Mouse (Mus musculus) granulocyte monocyte progenitor cell, adult 5-6 weeks (primary cell): ENCODE measurements at regions not wholly inside any gene's neighbourhood (a gene's known extent, or its start where the extent isn't known, plus 50 kb on each side); places are given as distances from the start of the nearest gene placed in this dataset.

Experiments used
- ATAC-seq: replicated peaks from 2 replicates; pipeline ENCODE4 v1.8.0; 2016; ENCODE audit warnings: mild to moderate bottlenecking, moderate TSS enrichment, inconsistent platforms; ENCODE audit not compliant: poor library complexity, severe bottlenecking

- ATAC-seq = no peak
These were observed 111.5 kb upstream of the Psmd7 start for GRCm38 (mm10) chr8:107699759-107700158.

GRCm38 (mm10) chr8:107715901-107716300, 127.6 kb upstream of the Psmd7 start:
- no peak for ATAC-seq

GRCm38 (mm10) chr8:107717856-107718255, 129.6 kb upstream of the Psmd7 start:
- ATAC-seq = no peak

DNA sequence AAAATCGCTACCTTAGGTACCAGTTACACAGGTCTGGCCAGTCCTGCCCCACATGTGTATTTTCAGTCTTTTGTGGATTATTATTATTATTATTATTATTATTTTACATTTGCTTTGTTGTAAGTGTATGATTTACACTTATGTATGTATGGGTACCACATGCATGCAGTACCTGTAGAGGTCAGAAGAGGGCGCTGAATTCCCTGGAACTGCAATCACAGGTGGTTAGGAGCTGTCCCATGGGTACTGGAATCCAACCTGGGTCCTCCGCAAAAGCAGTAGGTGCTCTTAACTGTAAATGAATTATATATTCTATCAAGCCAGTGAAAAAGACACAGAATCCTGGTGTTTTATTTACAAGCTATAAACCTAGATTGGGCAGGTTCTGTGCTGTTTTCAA, 131.4 kb upstream of the Psmd7 start:
- no peak for ATAC-seq

DNA sequence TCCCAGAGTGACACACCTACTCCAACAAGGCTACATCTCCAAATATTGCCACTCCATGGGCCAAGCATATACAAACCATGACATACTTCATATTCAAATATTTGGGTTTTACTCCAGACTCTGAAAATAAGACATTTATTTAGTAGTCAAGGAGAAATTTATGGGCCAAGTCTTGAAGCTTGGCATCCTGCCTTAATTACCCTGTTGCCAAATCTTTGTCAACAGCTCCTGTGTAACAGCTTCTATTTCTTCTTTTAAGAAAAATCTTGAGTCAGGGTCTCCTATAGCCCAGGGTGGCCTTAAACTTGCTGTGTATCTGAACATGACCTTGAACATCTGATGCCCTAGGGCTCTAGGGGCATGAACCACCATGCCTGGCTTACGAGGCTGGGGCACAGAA, 138.5 kb upstream of the Psmd7 start:
- no peak for ATAC-seq

DNA sequence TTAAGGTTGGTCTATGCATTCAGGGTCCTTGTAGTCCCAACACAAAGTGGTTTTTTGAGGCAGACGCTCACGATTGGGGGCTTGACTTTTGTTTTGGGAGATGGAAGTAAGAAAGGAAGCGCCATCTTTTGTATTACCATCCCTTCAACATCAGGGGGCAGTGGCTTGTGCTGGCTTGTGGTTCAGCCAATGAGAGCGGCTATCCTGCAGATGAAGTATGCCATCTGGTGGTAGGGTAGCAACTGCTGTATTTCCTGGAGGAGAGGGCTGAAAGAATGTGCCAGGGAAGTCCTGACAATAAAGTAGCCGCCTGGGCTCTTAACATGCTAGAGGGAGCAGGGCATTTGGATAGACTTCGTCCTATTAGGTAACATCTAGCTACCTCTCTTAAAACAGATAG, 139.0 kb upstream of the Psmd7 start:
- ATAC-seq = no peak

- ATAC-seq = no peak
These were observed 150.8 kb upstream of the Psmd7 start for GRCm38 (mm10) chr8:107739091-107739490.

DNA sequence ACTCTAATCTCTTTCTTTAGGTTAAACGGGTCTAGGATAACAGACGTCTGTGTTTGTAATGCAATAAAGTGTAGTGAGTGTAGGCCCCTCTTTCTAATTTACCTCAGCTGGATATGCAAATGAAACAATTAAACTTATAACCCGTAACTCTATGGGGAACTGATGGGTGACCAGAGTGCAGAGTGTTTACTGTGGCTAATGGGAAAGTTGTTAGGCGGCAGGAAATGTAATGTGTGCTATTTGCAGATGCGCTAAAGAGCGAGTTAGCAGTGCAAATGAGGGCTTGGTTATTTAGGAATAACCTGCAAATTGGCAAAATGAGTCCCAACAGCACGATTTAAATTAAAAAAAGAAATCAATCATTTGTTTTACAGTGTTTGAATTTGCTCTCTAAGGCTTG, 168.8 kb upstream of the Psmd7 start:
- ATAC-seq = no peak

DNA sequence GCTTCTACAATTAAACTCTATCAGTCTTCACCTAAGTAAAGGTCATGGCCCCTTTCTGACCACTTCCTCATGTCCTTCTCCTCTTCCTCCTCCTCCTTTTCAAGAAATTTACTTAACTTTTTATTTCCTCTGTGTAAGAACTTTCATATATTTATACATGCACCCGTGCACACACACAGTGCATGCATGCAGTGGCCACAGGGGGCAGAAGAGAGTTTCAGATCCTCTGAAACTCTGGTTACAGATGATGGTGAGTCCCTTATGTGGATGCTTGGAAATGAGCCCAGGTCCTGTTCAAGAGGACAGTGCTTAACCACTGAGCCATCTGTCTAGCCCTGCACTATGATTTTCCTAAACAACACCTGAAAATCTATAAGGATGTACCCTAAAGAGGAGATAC, 170.4 kb upstream of the Psmd7 start:
- ATAC-seq = no peak

DNA sequence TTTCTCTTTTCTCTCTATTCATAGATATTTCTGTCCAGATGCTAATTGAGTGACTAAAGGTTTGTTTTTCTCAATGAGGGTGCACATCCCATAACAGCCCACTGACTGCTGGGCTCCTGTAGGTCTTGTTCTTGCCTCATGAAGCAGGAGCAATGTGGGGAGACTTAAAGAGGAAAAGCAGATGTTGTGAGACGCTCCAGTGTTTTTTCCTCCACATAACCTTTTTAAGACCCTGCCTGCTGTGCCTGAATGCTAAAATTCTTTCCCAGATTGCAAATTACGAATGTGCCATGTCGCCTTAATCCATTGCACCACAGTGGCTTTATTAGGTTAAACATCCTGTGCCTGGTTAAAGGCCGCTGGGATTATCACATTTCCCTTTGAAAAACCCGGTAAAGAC, 165.5 kb upstream of the Zfhx3 start:
- no peak for ATAC-seq

DNA sequence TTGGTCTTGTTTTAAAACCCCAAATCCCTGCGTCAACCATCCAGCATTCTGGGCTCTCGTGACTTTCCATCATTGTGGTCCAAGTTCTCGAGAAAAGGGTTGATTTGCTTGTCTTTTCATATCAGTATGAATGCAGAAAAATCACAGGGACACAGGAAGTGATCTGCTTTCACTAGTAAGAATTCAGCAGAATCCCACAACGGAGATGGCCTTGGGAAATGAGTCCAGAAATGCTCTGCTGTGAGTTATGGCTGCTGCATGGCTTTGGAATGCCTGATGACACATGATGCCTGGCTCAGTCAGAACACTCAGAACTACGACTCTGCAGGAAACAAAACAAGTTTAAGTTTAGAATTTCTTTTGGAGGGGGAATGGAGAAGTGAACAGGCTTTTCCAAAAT, 156.7 kb upstream of the Zfhx3 start:
- no peak for ATAC-seq

DNA sequence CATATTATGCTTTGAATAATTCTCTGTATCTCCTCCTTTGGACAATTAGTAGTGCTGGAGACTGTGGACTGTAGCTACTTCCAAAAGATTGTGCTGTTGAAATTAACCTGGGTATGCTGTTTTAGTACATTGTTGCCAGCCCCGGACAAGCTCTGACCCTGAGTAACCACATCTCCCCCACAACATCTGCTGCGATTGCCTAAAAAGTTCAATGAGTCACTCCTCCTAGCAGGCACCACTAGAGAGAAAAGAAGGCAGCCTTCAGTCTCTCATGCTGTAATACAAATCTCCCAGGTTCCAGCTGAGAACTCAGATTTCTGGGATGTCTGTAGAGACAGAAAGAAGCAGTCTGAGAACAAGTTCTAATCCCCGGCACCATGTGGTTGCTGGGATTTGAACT, 150.2 kb upstream of the Zfhx3 start:
- ATAC-seq = no peak

- no peak for ATAC-seq
These were observed 127.5 kb upstream of the Zfhx3 start for GRCm38 (mm10) chr8:107814931-107815330.

- ATAC-seq = no peak
These were observed 126.7 kb upstream of the Zfhx3 start for GRCm38 (mm10) chr8:107815775-107816174.

DNA sequence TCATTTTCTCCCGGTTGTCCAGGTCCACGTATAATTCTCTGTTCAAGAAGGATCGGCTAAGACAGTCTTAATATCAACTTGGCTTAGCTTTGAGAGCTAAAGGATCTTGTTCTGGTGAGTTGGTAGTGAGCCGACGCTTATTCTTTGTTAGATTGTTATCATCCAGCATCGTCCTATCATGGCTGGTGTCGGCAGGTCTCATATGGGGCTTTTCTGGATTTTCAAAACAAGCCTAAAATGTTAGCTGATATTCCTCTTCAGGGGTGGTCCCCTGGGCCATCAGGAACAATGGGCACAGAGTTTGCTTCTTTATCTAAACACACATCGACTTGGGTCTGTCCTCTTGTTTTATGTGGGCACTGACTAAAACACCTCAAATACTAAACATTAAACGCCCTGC, 124.6 kb upstream of the Zfhx3 start:
- no peak for ATAC-seq

DNA sequence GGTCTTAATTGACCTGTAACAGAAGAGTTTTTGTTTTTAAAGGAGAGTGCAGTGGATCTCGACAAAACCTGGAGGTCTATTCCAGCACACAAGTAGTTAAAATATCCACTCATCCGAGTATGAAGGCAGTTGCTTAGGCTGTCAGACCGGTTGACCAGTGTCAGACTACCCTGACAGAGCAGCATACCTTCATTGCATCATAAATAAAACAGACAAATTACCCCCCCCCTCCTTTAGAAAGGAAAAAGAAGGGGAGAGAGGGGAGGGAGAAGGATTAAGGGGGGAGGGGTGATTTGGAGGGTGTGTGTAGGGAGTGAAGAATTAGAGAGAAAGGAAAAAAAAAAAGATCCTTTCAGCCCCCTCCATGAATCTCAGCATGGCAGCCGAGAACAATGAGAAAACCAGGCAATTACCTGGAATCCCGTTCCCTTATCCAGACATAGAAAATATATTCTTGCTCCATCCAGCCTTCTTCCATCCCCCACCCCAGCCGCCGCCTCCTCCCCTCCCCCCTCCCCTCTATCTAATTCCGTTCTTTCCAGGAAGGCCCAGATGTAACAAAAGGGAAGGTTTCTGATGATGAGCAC, 122.2 kb upstream of the Zfhx3 start:
- no peak for ATAC-seq

GRCm38 (mm10) chr8:107821522-107821921, 120.9 kb upstream of the Zfhx3 start:
- ATAC-seq = no peak

DNA sequence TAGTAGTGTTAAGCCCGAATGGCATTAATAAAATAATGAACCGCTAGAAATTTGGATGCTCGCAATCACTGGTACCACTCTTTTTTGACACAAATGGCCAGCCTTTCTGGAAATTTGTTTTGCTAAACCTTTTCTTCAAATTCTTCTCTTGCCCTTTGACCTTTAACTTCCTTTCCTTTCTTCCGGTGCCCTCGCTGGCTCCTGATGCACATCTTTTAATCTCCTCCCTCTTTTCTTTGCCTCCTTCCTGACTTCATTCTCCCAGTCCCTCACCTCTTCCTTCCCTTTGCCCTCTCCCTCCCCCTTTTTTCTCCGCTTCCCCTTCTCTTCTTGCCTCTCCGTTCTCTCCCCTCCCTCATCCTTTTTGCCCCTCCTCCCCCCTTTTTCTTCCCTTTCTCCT, 118.3 kb upstream of the Zfhx3 start:
- ATAC-seq = no peak

DNA sequence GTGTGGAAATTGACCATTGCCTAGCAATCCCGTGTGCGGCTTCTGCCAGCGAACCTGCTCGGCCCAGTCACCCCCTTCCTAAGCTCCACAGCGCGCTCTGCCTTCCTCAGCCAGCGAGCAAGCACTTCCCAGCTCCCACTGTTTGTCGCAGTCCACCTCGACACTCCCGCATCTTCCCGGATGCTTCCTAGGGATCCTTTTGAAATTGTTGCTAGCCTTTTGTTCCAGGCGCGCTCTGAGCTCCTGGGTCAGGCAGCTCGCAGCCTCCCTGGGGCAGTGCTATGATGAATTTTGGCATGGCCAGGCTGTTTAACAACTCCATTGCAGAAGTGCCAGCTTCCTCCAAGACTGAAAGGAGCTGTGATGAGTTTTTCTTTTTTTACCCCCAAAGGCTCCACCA, 117.8 kb upstream of the Zfhx3 start:
- ATAC-seq = no peak

GRCm38 (mm10) chr8:107827500-107828125, 114.8 kb upstream of the Zfhx3 start:
- no peak for ATAC-seq

DNA sequence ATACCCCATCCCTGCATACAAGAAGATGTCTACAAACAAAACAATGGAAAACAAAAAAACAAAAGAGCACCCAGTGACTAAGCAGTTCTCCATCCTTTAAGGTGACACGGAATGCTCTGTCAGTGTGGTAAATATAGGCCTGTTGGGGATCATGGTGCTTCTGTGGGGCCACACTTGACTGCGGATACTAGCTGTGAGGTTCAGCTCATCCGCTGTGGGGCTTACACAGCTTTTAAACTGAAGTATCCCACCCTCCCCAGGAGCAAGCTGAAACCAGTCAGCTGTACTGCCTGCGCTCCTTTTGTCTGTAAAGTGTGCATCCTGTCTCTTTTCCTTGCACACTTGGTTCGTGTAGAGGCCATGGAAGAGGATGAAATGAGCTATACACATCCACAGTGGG, 113.9 kb upstream of the Zfhx3 start:
- no peak for ATAC-seq

DNA sequence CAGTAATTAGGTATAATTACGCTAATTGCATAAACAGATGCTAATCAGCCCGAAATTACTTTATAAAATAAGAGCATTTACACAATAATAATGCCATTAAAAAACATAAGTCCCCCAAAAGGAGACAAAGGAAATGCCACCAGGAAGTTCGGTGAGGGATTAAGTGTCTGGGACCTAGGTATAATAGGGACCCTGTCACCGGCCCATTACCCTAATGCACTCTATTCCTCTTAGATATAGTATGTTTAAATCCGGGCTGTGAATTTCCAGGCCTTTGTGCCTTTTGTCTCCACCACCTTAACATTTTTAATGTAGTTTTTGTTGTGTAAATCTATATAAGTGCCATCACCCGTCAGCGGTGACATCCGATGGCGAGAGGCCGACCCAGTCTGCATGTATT, 109.0 kb upstream of the Zfhx3 start:
- no peak for ATAC-seq

DNA sequence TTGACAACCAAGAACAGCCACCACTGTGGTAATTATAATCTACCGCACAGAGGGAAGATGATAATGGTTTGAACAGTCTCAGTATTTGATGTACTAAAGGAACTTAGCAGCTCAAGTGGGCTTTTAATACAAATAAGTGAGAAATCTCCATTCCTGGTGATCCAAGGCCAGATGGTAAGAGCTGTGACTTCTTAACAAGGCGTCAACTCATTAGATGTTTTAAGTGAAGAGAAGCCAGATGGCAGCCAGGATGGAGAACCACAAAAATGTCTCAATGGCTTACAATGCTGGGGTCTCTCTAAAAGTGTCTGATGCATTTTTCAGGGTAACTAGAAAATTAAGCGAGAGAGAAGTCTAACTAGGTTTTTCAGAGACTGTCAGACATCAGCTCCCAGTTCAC, 96.3 kb upstream of the Zfhx3 start:
- ATAC-seq = no peak
